Mouse (Mus musculus): ENCODE measurements around the gene 4931440F15Rik.

DNA sequence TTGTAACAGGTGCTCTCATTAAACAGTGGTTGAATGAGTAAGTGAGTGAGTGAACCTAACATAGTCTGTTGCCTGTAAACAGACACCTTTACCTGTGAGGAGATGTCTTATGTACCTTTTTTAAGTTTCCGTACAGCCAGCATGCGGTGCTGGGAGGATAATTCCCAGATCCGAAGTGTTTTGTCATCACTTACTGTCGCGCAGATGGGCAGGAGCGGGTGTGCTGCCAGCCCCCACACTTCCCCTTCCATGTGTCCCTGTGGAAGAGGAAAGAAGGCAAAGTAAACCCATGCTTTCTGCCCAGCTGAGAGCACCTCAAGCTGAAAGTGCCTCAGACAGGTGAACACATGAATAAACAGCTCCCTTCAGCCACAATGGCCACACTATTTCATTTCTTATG lies 30.4 kb downstream of the 4931440F15Rik start:
- TF ChIP-seq CTCF (IDR thresholded peaks at IDR 0.05; ENCODE audit: borderline replicate concordance, insufficient read depth, low read length) (no peak), POLR2A (IDR thresholded peaks at IDR 0.05; ENCODE audit: low read depth, low read length) (no peak)
